Mouse (Mus musculus): ENCODE data around the gene Tmem203. TPM values are rescaled to one million over a fixed set of nuclear protein-coding genes. Genes with fewer than 3 reads are reported as not detected.

Tmem203 gene
- total RNA-seq, 1 experiment: 20.2 TPM

DNA sequence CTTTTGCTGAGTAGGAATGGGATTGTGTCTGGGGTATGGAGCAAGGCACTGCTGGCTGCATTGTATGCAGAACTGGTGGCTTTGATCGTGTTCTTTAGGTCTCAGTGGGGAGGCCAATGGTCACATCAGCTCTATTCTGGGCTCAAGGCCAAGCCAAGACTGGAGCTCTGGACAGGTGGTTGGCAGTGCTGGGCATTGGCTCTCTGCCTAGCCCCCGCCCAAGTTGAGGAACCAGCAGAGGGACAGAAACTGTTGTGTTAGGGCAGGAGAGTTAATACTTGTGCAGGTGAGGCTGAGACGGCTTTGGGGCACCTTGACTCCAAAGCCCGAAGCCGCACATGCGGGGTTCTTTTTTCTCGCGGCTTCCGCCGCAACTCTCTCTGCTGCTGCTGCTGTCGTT, 34.4 kb downstream of the Tmem203 start, which contains the start of gene Lrrc26:
Lrrc26 (plus strand) TSS at position 265 of the 400 bp plus-strand sequence.
- DNase-seq (ENCODE audit: low read depth, low spot score): no peak
- peak within 1 kb of the TSS; percentile 18; the same call in 1 of the 2 replicates for H3K9ac ChIP-seq (ENCODE audit: insufficient read depth, low read depth, low read length, poor library complexity, severe bottlenecking)
- TF ChIP-seq ZC3H11A (IDR thresholded peaks at IDR 0.05; ENCODE audit: borderline replicate concordance, low read depth, low read length): no peak
- no peak for TF ChIP-seq ZNF384 (IDR thresholded peaks at IDR 0.05; ENCODE audit: low read depth, low read length)
- no peak for TF ChIP-seq CHD2 (IDR thresholded peaks at IDR 0.05; ENCODE audit: low read depth, low read length)
- TF ChIP-seq HCFC1 (IDR thresholded peaks at IDR 0.05; ENCODE audit: borderline replicate concordance, insufficient read depth, low read length): no peak
- TF ChIP-seq MAFK (IDR thresholded peaks at IDR 0.05; ENCODE audit: insufficient read depth, low read depth, low read length): no peak
- no peak within 1 kb of the TSS for H3K27ac ChIP-seq (ENCODE audit: insufficient read depth, low read depth, low read length, poor library complexity, severe bottlenecking)
- in situ Hi-C loops (cut with MboI; ENCODE audit: low sequenced_read_pairs in 2 of 2, unreplicated experiment in 2 of 2): no loop called here
- H3K4me3 ChIP-seq (ENCODE audit: insufficient read depth in 1 of 2, low read depth in 1 of 2, low read length in 2 of 2, poor library complexity in 1 of 2, severe bottlenecking in 1 of 2): peak within 1 kb of the TSS; percentile 54 to 66
- H3K4me1 ChIP-seq (ENCODE audit: control insufficient read depth in 2 of 2, insufficient read depth in 2 of 2, low read length in 2 of 2, poor library complexity in 1 of 2): peaks cover 0 to 13% of the 10 kb centered on the region in 2 experiments; a peak in 1 of 4 replicates
- H3K36me3 ChIP-seq (ENCODE audit: control insufficient read depth, insufficient read depth, low read length, poor library complexity, severe bottlenecking): peaks cover 8% of the 10 kb centered on the region; the same call in 1 of the 2 replicates
- H3K9me3 ChIP-seq (ENCODE audit: control insufficient read depth, insufficient read depth, low read depth, low read length): no peaks in the 10 kb centered on the region

DNA sequence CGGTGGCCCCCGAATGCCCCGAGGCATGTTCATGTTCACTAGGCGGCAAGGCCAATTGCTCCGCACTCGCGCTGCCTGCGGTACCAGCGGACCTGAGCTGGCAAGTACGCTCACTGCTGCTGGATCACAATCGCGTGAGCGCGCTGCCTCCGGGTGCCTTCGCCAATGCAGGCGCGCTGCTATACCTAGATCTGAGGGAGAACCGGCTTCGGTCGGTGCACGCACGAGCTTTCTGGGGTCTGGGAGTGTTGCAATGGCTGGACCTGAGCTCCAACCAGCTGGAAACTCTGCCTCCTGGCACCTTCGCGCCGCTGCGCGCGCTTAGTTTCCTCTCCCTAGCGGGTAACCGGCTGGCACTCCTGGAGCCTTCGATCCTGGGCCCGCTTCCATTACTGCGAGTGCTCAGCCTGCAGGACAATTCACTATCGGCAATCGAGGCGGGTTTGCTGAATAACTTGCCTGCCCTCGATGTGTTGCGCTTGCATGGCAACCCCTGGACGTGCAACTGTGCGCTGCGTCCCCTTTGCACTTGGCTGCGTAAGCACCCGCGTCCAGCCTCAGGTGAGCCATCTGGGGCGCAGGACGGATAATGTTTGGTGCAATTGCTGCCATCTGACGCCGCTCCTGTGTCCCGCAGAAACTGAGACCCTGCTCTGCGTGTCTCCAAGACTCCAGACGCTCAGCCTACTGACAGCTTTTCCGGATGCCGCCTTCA, 35.0 kb downstream of the Tmem203 start:
- H3K4me3 ChIP-seq (ENCODE audit: insufficient read depth in 1 of 2, low read depth in 1 of 2, low read length in 2 of 2, poor library complexity in 1 of 2, severe bottlenecking in 1 of 2): peak overlapping the region; percentile 54 to 66
- peak overlapping the region; percentile 18; the same call in 1 of the 2 replicates for H3K9ac ChIP-seq (ENCODE audit: insufficient read depth, low read depth, low read length, poor library complexity, severe bottlenecking)
- H3K27ac ChIP-seq (ENCODE audit: insufficient read depth, low read depth, low read length, poor library complexity, severe bottlenecking): no peak overlapping the region
- TF ChIP-seq MAFK (IDR thresholded peaks at IDR 0.05; ENCODE audit: insufficient read depth, low read depth, low read length): no peak
- no peak for TF ChIP-seq CHD2 (IDR thresholded peaks at IDR 0.05; ENCODE audit: low read depth, low read length)
- TF ChIP-seq ZC3H11A (IDR thresholded peaks at IDR 0.05; ENCODE audit: borderline replicate concordance, low read depth, low read length): no peak
- TF ChIP-seq HCFC1 (IDR thresholded peaks at IDR 0.05; ENCODE audit: borderline replicate concordance, insufficient read depth, low read length): no peak
- no peak for TF ChIP-seq ZNF384 (IDR thresholded peaks at IDR 0.05; ENCODE audit: low read depth, low read length)
- H3K36me3 ChIP-seq (ENCODE audit: control insufficient read depth, insufficient read depth, low read length, poor library complexity, severe bottlenecking): peaks cover 2% of the 10 kb centered on the region; the same call in 1 of the 2 replicates
- in situ Hi-C loops (cut with MboI; ENCODE audit: low sequenced_read_pairs in 2 of 2, unreplicated experiment in 2 of 2): no loop called here
- H3K9me3 ChIP-seq (ENCODE audit: control insufficient read depth, insufficient read depth, low read depth, low read length): no peaks in the 10 kb centered on the region
- DNase-seq (ENCODE audit: low read depth, low spot score): no peak
- H3K4me1 ChIP-seq (ENCODE audit: control insufficient read depth in 2 of 2, insufficient read depth in 2 of 2, low read length in 2 of 2, poor library complexity in 1 of 2): peaks cover 0 to 13% of the 10 kb centered on the region in 2 experiments; a peak in 1 of 4 replicates

GRCm38 (mm10) chr2:25290816-25291130, 35.5 kb downstream of the Tmem203 start:
- Histone ChIP-seq H3K27ac (ENCODE audit: insufficient read depth, low read depth, low read length, poor library complexity, severe bottlenecking) (no peak overlapping the region), H3K9ac (ENCODE audit: insufficient read depth, low read depth, low read length, poor library complexity, severe bottlenecking) (0 out of 2 replicates have a peak overlapping the region, but pooled peaks have one; percentile 18), H3K4me3 (ENCODE audit: insufficient read depth in 1 of 2, low read depth in 1 of 2, low read length in 2 of 2, poor library complexity in 1 of 2, severe bottlenecking in 1 of 2) (peak overlapping the region; percentile 54 to 66), H3K4me1 (ENCODE audit: control insufficient read depth in 2 of 2, insufficient read depth in 2 of 2, low read length in 2 of 2, poor library complexity in 1 of 2) (peaks cover 0 to 13% of the 10 kb centered on the region in 2 experiments; a peak in 1 of 4 replicates), H3K9me3 (ENCODE audit: control insufficient read depth, insufficient read depth, low read depth, low read length) (no peaks in the 10 kb centered on the region), H3K36me3 (ENCODE audit: control insufficient read depth, insufficient read depth, low read length, poor library complexity, severe bottlenecking) (no peaks in the 10 kb centered on the region)
- TF ChIP-seq ZNF384 (IDR thresholded peaks at IDR 0.05; ENCODE audit: low read depth, low read length) (no peak), ZC3H11A (IDR thresholded peaks at IDR 0.05; ENCODE audit: borderline replicate concordance, low read depth, low read length) (no peak), MAFK (IDR thresholded peaks at IDR 0.05; ENCODE audit: insufficient read depth, low read depth, low read length) (no peak), CHD2 (IDR thresholded peaks at IDR 0.05; ENCODE audit: low read depth, low read length) (no peak), HCFC1 (IDR thresholded peaks at IDR 0.05; ENCODE audit: borderline replicate concordance, insufficient read depth, low read length) (no peak)
- no peak for DNase-seq (ENCODE audit: low read depth, low spot score)
- in situ Hi-C loops (cut with MboI; ENCODE audit: low sequenced_read_pairs in 2 of 2, unreplicated experiment in 2 of 2): no loop called here

GRCm38 (mm10) chr2:25291184-25292053, 36.2 kb downstream of the Tmem203 start:
- in situ Hi-C loops (cut with MboI; ENCODE audit: low sequenced_read_pairs in 2 of 2, unreplicated experiment in 2 of 2): no loop called here
- no peak for DNase-seq (ENCODE audit: low read depth, low spot score)

More at GRCm38 (mm10) chr2:25291184-25292053, 36.2 kb downstream of the Tmem203 start:
- H3K27ac ChIP-seq (ENCODE audit: insufficient read depth, low read depth, low read length, poor library complexity, severe bottlenecking): no peak overlapping the region
- no peaks in the 10 kb centered on the region for H3K36me3 ChIP-seq (ENCODE audit: control insufficient read depth, insufficient read depth, low read length, poor library complexity, severe bottlenecking)
- no peak overlapping the region for H3K9ac ChIP-seq (ENCODE audit: insufficient read depth, low read depth, low read length, poor library complexity, severe bottlenecking)
- no peaks in the 10 kb centered on the region for H3K9me3 ChIP-seq (ENCODE audit: control insufficient read depth, insufficient read depth, low read depth, low read length)
- peaks cover 0 to 13% of the 10 kb centered on the region in 2 experiments; a peak in 1 of 4 replicates for H3K4me1 ChIP-seq (ENCODE audit: control insufficient read depth in 2 of 2, insufficient read depth in 2 of 2, low read length in 2 of 2, poor library complexity in 1 of 2)
- H3K4me3 ChIP-seq (ENCODE audit: insufficient read depth in 1 of 2, low read depth in 1 of 2, low read length in 2 of 2, poor library complexity in 1 of 2, severe bottlenecking in 1 of 2): peak overlapping the region; percentile 54 to 66; a peak in 3 of 4 replicates
- no peak for TF ChIP-seq MAFK (IDR thresholded peaks at IDR 0.05; ENCODE audit: insufficient read depth, low read depth, low read length)
- TF ChIP-seq ZNF384 (IDR thresholded peaks at IDR 0.05; ENCODE audit: low read depth, low read length): no peak
- TF ChIP-seq HCFC1 (IDR thresholded peaks at IDR 0.05; ENCODE audit: borderline replicate concordance, insufficient read depth, low read length): no peak
- TF ChIP-seq ZC3H11A (IDR thresholded peaks at IDR 0.05; ENCODE audit: borderline replicate concordance, low read depth, low read length): no peak
- TF ChIP-seq CHD2 (IDR thresholded peaks at IDR 0.05; ENCODE audit: low read depth, low read length): no peak

All from ES-E14 (cell line).